Mouse (Mus musculus) embryonic facial prominence, embryonic 13.5 days (tissue): ENCODE results near the gene Nptn. TPM values are rescaled to one million over a fixed set of nuclear protein-coding genes. Genes with fewer than 3 reads are reported as not detected.

Experiments used
- ATAC-seq: fragments of 200-750 bp; cut with Nextera tagmentation; 2 replicates; pipeline ENCODE4 v1.8.0; 2017; ENCODE audit warnings: low read depth; ENCODE audit not compliant: insufficient number of reproducible peaks, insufficient read depth, low FRiP score, low TSS enrichment
- H3K27ac ChIP-seq: fragments of 300-500 bp; sonication (generic); 2 replicates; pipeline ENCODE4 v1.5.1; 2015; ENCODE audit warnings: moderate library complexity, mild to moderate bottlenecking, inconsistent platforms
- H3K27me3 ChIP-seq: fragments of 300-500 bp; sonication (generic); 2 replicates; pipeline ENCODE4 v1.6.1; 2015; ENCODE audit warnings: mild to moderate bottlenecking, inconsistent platforms
- H3K36me3 ChIP-seq: fragments of 300-500 bp; sonication (generic); 2 replicates; pipeline ENCODE4 v1.6.1; 2015; ENCODE audit warnings: mild to moderate bottlenecking, inconsistent platforms
- H3K4me1 ChIP-seq: fragments of 300-500 bp; sonication (generic); 2 replicates; pipeline ENCODE4 v1.6.1; 2015; ENCODE audit warnings: inconsistent platforms
- H3K4me2 ChIP-seq: fragments of 300-500 bp; sonication (generic); 2 replicates; pipeline ENCODE4 v1.6.1; 2015; ENCODE audit warnings: moderate library complexity, mild to moderate bottlenecking, inconsistent platforms
- H3K4me3 ChIP-seq: fragments of 300-500 bp; sonication (generic); 2 replicates; pipeline ENCODE4 v1.5.1; 2015; ENCODE audit warnings: mild to moderate bottlenecking, inconsistent platforms
- H3K9ac ChIP-seq: fragments of 300-500 bp; sonication (generic); 2 replicates; pipeline ENCODE4 v1.6.1; 2015; ENCODE audit warnings: mild to moderate bottlenecking, inconsistent platforms
- H3K9me3 ChIP-seq: fragments of 300-500 bp; sonication (generic); 2 replicates; pipeline ENCODE4 v1.6.1; 2016; ENCODE audit warnings: inconsistent platforms
- WGBS: fragments of 180-500 bp; shearing (Covaris S2); methylation state at CpG from one replicate; pipeline ENCODE4 v1.1.7; 2015; ENCODE audit warnings: mixed read lengths; 5-methylcytosine and 5-hydroxymethylcytosine counted together
- polyA plus RNA-seq: library from polyadenylated mRNA; unstranded; fragments of >200 nt; fragmentation: Nextera tagmentation; extraction: Ambion mirVana; gene quantifications from 2 replicates; pipeline ENCODE4 v1.2.1, GENCODE M21; 2015

Gene Nptn
- polyA plus RNA-seq, 1 experiment from 2014 or later = 106 TPM

DNA sequence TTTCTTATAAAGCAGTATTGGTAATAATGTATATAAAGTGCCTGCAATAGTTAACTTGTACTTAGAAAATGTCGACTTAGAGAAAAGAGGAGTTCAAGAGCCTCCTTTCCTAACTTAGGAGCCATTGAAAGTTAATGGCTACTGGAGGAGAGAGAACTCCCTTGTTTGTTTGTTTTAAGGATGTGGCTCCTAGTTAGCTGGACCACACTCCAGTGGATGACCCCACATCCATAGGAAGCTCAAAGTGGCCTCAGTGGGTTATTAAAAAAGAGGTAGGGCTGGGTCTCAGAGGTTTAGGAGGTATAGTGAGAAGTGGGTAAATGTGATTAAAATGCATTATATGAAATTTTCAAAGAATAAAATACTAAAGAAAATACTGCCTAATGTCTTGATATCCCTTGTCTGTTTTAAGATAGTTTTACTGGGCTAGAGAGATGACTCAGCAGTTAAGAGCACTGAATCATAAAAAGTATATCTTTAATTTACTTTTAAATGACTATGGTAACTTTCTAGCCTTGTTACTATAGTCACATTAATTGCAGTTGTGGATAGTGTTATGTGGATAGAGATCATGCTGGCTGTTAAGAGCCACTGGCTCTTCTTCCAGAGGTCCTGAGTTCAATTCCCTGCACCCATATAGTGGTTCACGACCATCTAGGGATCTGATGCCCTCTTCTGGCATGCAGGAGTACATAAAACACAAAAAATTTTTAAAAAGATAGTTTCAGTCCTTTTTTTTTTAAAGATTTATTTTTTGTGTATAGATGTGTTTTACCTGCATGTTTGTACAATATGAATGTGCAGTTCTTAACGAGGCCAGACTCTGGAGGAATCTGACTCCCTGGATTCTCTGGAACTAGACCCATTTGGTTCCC, 33.3 kb downstream of the Nptn start:
- Histone ChIP-seq H3K9me3 (no peaks in the 10 kb centered on the region), H3K4me2 (no peak overlapping the region), H3K27me3 (no peaks in the 10 kb centered on the region), H3K4me1 (peaks cover 18% of the 10 kb centered on the region), H3K36me3 (no peaks in the 10 kb centered on the region), H3K4me3 (no peak overlapping the region), H3K9ac (no peak overlapping the region), H3K27ac (no peak overlapping the region)
- whole genome bisulfite sequencing = 67% methylated on average over 3 of the region's 3 CpGs
- ATAC-seq = no peak

DNA sequence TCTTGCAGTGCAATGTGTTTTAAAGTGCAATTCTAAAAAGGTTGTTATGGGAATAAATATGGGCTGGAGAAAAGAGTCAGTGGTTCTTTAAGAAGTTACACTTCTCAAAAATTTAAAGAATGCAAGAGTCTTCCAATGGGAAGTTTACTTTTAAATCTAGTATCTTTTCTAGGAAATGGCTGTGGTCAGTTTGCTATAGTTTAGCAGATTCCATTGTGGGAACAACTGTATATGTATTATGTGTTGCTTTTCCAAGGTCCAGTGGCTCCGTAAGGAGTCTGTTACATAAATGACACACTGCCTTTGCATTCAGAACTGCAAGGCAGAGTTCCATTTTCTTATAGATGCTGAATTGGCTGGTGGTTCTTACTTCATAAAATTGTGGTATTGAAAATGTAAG, 41.0 kb downstream of the Nptn start:
- 63% methylated on average over 1 of the region's 1 CpGs for WGBS
- no peak for ATAC-seq
- Histone ChIP-seq H3K27me3 (no peaks in the 10 kb centered on the region), H3K9me3 (no peaks in the 10 kb centered on the region), H3K4me1 (peaks cover 8% of the 10 kb centered on the region; the same call in 1 of the 2 replicates), H3K4me3 (no peak overlapping the region), H3K36me3 (peaks cover 7% of the 10 kb centered on the region), H3K9ac (no peak overlapping the region), H3K4me2 (no peak overlapping the region), H3K27ac (no peak overlapping the region)

DNA sequence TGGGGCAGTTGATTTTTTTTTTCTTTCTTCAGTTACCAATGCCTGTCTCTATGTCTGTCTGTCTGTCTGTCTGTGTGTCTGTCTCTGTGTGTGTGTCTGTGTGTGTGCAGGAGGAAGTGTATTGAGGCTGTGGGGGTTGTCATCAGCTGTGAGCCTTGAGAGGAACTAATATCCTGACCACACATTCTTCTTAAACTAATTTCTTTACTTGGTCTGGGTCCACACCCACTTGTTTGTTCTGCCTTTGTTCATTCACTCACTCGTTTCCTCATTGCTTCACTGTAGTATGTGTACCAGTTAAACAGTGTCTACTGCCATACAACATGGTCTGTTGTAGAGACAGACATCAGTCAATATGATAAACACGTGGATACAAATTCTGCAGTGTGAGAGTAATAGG, 45.2 kb downstream of the Nptn start:
- no peak overlapping the region for H3K9ac ChIP-seq
- no peak overlapping the region for H3K4me3 ChIP-seq
- H3K27ac ChIP-seq = no peak overlapping the region
- WGBS = 76% methylated on average over 2 of the region's 2 CpGs
- H3K4me1 ChIP-seq = no peaks in the 10 kb centered on the region
- peaks cover 14% of the 10 kb centered on the region for H3K36me3 ChIP-seq
- no peaks in the 10 kb centered on the region for H3K9me3 ChIP-seq
- no peak overlapping the region for H3K4me2 ChIP-seq
- ATAC-seq = no peak
- no peaks in the 10 kb centered on the region for H3K27me3 ChIP-seq

DNA sequence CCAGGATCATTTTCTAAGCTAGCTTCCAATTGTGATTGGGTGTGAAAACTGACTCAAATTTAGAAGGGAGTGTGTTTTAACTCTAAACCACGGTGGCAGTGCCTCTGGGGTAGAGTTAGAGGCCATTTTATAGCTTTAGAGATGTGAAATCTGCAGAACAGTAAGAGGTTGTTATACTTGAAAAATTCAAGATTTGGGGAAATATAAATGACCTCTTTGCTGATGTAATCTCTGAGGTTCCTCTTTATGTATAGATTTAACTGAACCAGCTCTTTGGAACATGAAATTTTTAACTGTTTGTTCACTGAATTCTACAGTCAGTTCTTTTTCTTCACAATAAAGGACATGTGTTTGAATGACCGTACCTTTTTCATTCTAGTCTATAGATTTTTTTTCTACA, 48.4 kb downstream of the Nptn start:
- H3K9ac ChIP-seq = no peak overlapping the region
- peaks cover 29% of the 10 kb centered on the region for H3K36me3 ChIP-seq
- H3K4me3 ChIP-seq = no peak overlapping the region
- no peaks in the 10 kb centered on the region for H3K27me3 ChIP-seq
- H3K27ac ChIP-seq = no peak overlapping the region
- ATAC-seq = no peak
- H3K9me3 ChIP-seq = no peaks in the 10 kb centered on the region
- no peaks in the 10 kb centered on the region for H3K4me1 ChIP-seq
- WGBS = 79% methylated on average over 2 of the region's 2 CpGs
- H3K4me2 ChIP-seq = no peak overlapping the region

DNA sequence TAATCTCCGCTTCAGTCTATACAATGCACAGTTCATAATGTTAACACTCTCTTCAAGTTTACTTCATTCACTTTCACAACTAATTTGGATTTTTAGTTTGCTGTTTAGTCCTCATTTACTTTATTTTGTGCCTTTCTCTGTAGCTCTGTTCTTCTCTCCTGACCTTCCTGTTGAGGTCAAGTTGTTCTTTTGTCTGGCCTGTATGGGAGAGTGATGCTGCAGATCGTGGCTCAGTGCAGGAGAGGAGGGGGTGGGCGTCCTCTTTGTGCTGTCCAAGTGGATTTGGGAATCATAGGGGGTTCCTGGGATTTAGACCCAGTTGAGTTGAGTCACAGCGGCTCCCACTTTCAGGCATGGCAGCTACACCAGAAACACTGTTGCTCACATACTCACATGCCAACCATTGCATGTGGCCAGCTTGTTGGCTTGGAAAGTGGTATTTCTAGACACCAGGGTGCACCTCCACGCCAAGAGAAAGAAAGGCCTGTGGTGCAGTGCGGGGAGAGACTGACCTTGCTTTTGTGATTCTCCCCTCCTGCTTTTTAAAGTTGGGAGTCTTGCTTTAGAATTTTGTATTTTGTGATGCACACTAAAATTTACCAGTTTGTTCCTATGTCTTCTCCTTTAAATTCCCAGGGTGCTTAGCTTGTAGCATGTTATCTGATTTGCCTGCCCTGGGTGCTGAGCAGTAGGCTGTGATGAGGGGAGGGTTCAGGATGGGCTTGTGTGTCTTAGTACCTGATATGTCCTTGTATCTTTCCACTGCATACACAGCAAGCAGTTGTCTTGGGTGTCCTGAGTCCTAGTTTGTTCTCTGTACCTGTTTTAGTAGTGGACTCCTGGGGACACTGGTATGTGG, 66.6 kb downstream of the Nptn start:
- Histone ChIP-seq H3K4me1 (no peaks in the 10 kb centered on the region), H3K9ac (no peak overlapping the region), H3K36me3 (peaks cover 20% of the 10 kb centered on the region), H3K4me2 (no peak overlapping the region), H3K27me3 (no peaks in the 10 kb centered on the region), H3K9me3 (no peaks in the 10 kb centered on the region), H3K27ac (no peak overlapping the region), H3K4me3 (no peak overlapping the region)
- 77% methylated on average over 6 of the region's 6 CpGs for WGBS
- no peak for ATAC-seq

DNA sequence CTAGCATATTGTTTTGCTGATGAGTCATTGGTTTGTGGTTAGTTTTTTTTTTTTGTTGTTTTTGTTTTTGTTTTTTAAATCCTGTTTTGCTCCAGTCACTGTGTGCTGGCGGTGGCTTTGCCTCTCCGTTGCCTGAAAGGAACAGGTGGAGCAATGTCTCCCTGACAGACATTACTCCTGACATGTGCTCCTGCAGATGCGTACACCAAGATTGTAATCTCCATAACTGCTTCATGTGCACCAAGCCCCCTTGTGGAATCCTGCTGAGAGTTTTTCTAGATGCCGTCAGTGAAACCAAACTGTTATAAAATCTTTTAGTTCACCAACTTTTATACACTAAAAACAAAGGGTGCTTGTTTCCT, 67.2 kb downstream of the Nptn start:
- no peak for ATAC-seq
- 61% methylated on average over 4 of the region's 4 CpGs for WGBS
- H3K27me3 ChIP-seq = no peaks in the 10 kb centered on the region

DNA sequence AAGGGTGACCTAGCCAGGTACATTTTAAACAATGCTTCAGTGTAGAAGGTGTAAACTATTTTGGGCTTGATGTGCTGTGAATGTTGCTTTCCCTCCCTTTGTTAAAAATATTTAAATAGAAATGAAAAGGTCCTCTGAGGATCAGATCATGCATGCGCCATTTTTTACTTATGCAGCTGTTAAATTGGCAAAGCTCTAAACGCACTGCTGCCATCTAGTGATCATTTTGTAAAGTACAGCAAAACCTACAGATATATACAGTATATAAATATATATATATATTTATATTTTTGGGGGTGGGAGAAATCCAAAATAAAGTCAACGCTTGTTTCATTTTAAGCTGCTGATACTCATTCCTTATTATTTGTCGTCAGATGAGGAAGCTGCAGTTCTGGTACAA, 70.0 kb downstream of the Nptn start:
- H3K4me1 ChIP-seq = no peaks in the 10 kb centered on the region
- H3K4me2 ChIP-seq = no peak overlapping the region
- no peaks in the 10 kb centered on the region for H3K27me3 ChIP-seq
- no peak overlapping the region for H3K4me3 ChIP-seq
- no peaks in the 10 kb centered on the region for H3K9me3 ChIP-seq
- H3K27ac ChIP-seq = no peak overlapping the region
- H3K36me3 ChIP-seq = peaks cover 12% of the 10 kb centered on the region; the same call in 1 of the 2 replicates
- no peak overlapping the region for H3K9ac ChIP-seq
- ATAC-seq = no peak
- WGBS = 57% methylated on average over 4 of the region's 4 CpGs

More for the DNA sequence above, 67.2 kb downstream of the Nptn start:
- Histone ChIP-seq H3K36me3 (peaks cover 14% of the 10 kb centered on the region), H3K9ac (no peak overlapping the region), H3K9me3 (no peaks in the 10 kb centered on the region), H3K4me2 (no peak overlapping the region), H3K4me3 (no peak overlapping the region), H3K27ac (no peak overlapping the region), H3K4me1 (no peaks in the 10 kb centered on the region)

DNA sequence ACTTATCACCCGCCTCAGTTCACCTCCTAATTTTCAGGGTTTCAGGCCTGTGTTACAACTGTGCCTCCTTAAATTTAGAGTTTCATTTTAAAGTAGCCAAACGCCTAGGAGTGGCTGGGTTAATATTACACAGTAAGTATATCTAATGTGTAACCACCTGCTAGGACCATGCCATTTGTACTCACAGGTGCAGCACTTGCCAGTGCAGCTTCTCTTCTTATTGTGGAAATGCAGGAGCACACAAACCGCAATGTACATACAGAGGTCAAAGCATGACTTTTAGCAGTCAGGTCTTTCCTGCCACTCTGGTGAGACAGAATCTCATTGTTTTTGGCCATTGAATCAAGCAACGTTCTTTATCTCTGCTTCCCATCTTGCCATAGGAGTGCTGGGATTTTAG, 72.5 kb downstream of the Nptn start:
- H3K4me1 ChIP-seq = no peaks in the 10 kb centered on the region
- 79% methylated on average over 4 of the region's 4 CpGs for WGBS
- no peak for ATAC-seq
- H3K9ac ChIP-seq = no peak overlapping the region
- H3K27ac ChIP-seq = no peak overlapping the region
- peaks cover 23% of the 10 kb centered on the region; the same call in 1 of the 2 replicates for H3K36me3 ChIP-seq
- H3K4me3 ChIP-seq = no peak overlapping the region
- no peaks in the 10 kb centered on the region for H3K9me3 ChIP-seq
- no peaks in the 10 kb centered on the region for H3K27me3 ChIP-seq
- H3K4me2 ChIP-seq = no peak overlapping the region

GRCm38 (mm10) chr9:58656396-58656795, 74.4 kb downstream of the Nptn start:
- WGBS = 70% methylated on average over 2 of the region's 2 CpGs
- H3K9me3 ChIP-seq = no peaks in the 10 kb centered on the region

DNA sequence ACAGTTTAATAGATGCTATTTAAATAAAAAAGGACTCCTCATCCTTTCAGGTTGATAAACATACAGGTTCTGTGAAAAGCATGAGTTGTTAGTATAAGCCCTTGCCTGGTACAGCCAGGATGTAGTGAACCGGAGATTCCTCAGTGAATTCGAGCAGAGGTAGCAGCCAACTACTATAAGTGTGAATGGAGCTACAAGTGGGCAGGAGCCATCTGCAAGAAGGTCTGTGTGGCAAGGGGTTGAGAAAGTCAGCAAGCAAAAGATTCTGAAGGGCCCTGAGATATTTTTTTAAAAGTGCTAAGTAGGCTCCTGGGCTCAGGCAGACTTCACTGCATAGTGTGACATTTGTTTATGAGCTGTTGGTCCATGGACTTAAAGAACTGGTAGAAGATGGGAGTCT, 74.8 kb downstream of the Nptn start:
- peaks cover 26% of the 10 kb centered on the region; the same call in 1 of the 2 replicates for H3K36me3 ChIP-seq
- H3K9ac ChIP-seq = no peak overlapping the region
- no peaks in the 10 kb centered on the region for H3K9me3 ChIP-seq
- no peak overlapping the region for H3K4me2 ChIP-seq
- no peak overlapping the region for H3K27ac ChIP-seq
- H3K4me3 ChIP-seq = no peak overlapping the region
- no peaks in the 10 kb centered on the region for H3K4me1 ChIP-seq
- 97% methylated on average over 2 of the region's 2 CpGs for whole genome bisulfite sequencing
- no peaks in the 10 kb centered on the region for H3K27me3 ChIP-seq
- no peak for ATAC-seq

More at GRCm38 (mm10) chr9:58656396-58656795, 74.4 kb downstream of the Nptn start:
- Histone ChIP-seq H3K4me1 (no peaks in the 10 kb centered on the region), H3K4me2 (no peak overlapping the region), H3K27ac (no peak overlapping the region), H3K4me3 (no peak overlapping the region), H3K36me3 (peaks cover 24% of the 10 kb centered on the region; the same call in 1 of the 2 replicates), H3K27me3 (no peaks in the 10 kb centered on the region), H3K9ac (no peak overlapping the region)
- ATAC-seq = no peak

DNA sequence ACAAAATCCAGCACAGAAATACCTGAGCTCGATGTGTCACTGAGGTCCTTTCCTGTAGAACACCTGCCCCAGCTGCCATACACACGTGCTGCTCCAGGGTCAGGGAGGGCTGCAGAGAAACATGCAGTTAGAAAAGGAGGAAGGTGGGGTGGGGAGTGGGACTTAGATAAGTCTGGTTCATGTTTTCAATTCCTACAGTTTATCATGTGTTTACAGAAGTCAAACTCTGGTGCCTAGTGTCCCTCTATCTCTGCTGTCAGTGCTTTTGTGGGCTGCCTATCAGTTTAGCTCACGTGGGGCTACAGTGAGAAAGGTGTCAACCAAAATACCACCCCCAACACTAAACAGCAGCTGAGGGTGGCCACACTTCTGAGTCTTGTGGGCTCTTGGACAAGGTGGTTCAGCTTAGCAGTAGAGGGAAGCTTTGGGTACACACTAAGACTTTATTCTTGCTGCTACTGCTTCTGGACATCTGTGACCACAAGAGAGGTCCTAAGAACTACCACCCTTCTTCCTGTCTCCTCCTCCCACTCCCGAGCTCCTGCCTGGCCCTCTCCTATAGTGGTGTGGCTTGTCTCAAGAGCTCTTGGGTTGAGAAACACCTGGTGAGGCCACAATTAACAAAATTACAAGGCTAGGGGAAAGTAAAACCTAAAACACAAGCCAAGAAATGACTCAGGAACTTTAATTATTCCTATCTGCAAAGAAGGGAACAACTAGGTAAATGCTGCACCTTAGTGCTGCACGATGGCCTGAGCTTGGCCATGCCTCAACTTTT, 75.9 kb downstream of the Nptn start:
- Histone ChIP-seq H3K27me3 (no peaks in the 10 kb centered on the region), H3K4me3 (no peak overlapping the region), H3K9me3 (no peaks in the 10 kb centered on the region), H3K4me2 (no peak overlapping the region), H3K9ac (no peak overlapping the region), H3K27ac (no peak overlapping the region), H3K4me1 (no peaks in the 10 kb centered on the region), H3K36me3 (peaks cover 36% of the 10 kb centered on the region)
- WGBS = 86% methylated on average over 5 of the region's 5 CpGs
- no peak for ATAC-seq
